Mouse (Mus musculus) C2C12 (cell line): ENCODE measurements at regions not wholly inside any gene's neighbourhood (a gene's known extent, or its start where the extent isn't known, plus 50 kb on each side); places are given as distances from the start of the nearest gene placed in this dataset.

Source experiments
- H3K27me3 ChIP-seq: one replicate; pipeline ENCODE4 v1.6.1; 2011; ENCODE audit not compliant: control insufficient read depth, insufficient read depth, insufficient read length
- H3K36me3 ChIP-seq: one replicate; pipeline ENCODE4 v1.6.1; 2011; ENCODE audit not compliant: control insufficient read depth, insufficient read depth
- H3K4me3 ChIP-seq: one replicate; pipeline ENCODE4 v1.5.1; 2011; ENCODE audit warnings: mild to moderate bottlenecking, control low read depth; ENCODE audit not compliant: poor library complexity, insufficient read depth, severe bottlenecking
- H3K79me2 ChIP-seq: one replicate; pipeline ENCODE4 v1.6.1; 2011; ENCODE audit not compliant: control insufficient read depth, insufficient read depth
- H3K79me3 ChIP-seq: one replicate; pipeline ENCODE4 v1.6.1; 2011; ENCODE audit warnings: low read depth, control low read depth
- H3ac ChIP-seq: one replicate; pipeline ENCODE3; 2011; ENCODE audit warnings: low read depth; ENCODE audit not compliant: control insufficient read depth, insufficient read length
- CEBPB ChIP-seq: IDR thresholded peaks from one replicate; pipeline ENCODE4 v1.6.1; 2011; ENCODE audit warnings: low read depth, mild to moderate bottlenecking, control low read depth, moderate library complexity
- CTCF ChIP-seq: IDR thresholded peaks from one replicate; pipeline ENCODE4 v1.5.1; 2011; ENCODE audit not compliant: control insufficient read depth, insufficient read depth, insufficient read length
- FOSL1 ChIP-seq: IDR thresholded peaks from one replicate; pipeline ENCODE4 v1.8.0; 2011; ENCODE audit warnings: mild to moderate bottlenecking, low read length; ENCODE audit not compliant: poor library complexity, insufficient read depth, severe bottlenecking
- MAX ChIP-seq: IDR thresholded peaks from one replicate; pipeline ENCODE4 v1.6.1; 2011; ENCODE audit warnings: mild to moderate bottlenecking, control low read depth
- MYOD1 ChIP-seq: IDR thresholded peaks from one replicate; pipeline ENCODE4 v1.6.1; 2011; ENCODE audit warnings: low read depth; ENCODE audit not compliant: control insufficient read depth, insufficient read length
- MYOG ChIP-seq: IDR thresholded peaks from one replicate; pipeline ENCODE4 v1.6.1; 2011; ENCODE audit not compliant: control insufficient read depth, insufficient read length; ENCODE audit errors: extremely low read depth
- USF1 ChIP-seq: IDR thresholded peaks from one replicate; pipeline ENCODE4 v1.6.1; 2011; ENCODE audit warnings: low read depth, mild to moderate bottlenecking, control low read depth, moderate library complexity

DNA sequence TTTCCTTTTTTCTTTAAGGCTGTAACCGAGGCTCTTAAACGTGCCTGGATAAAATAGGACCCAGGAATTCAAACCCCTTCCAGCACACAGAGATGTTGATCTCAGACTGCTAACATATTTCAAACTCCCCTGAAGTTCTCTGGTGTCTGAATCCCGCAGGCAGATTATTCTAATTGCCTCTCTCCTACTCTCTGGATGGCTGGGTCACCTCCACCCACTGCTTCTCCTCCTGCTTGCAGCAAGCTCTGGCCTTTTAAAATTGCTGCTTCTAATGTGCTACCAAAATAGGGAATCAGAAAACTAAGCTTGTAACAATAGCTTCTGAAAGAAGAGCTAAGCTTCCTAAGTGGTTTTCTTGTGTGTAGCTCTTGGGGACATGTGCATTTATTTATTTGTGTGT is 64.4 kb upstream of the Ldb2 start:
- TF ChIP-seq CEBPB (no peak), CTCF (no peak), MYOD1 (no peak), USF1 (no peak), MAX (no peak), MYOG (no peak), FOSL1 (no peak)
- Histone ChIP-seq H3K79me3 (no peaks in the 10 kb centered on the region), H3K27me3 (no peaks in the 10 kb centered on the region), H3K79me2 (no peaks in the 10 kb centered on the region), H3K36me3 (no peaks in the 10 kb centered on the region), H3K4me3 (no peak overlapping the region), H3ac (no peak overlapping the region)

GRCm38 (mm10) chr5:44863349-44863748 is 63.9 kb upstream of the Ldb2 start:
- Histone ChIP-seq H3ac (no peak overlapping the region), H3K27me3 (no peaks in the 10 kb centered on the region), H3K79me2 (no peaks in the 10 kb centered on the region), H3K36me3 (no peaks in the 10 kb centered on the region), H3K4me3 (no peak overlapping the region), H3K79me3 (no peaks in the 10 kb centered on the region)
- no peak for TF ChIP-seq CEBPB
- TF ChIP-seq MYOG, result no peak
- no peak for TF ChIP-seq MYOD1
- TF ChIP-seq MAX, result no peak
- TF ChIP-seq CTCF, result no peak
- TF ChIP-seq USF1, result no peak
- no peak for TF ChIP-seq FOSL1

GRCm38 (mm10) chr5:44854189-44854588 is 54.7 kb upstream of the Ldb2 start:
- no peaks in the 10 kb centered on the region for H3K27me3 ChIP-seq
- H3K79me3 ChIP-seq, result no peaks in the 10 kb centered on the region
- no peak overlapping the region for H3K4me3 ChIP-seq
- no peak overlapping the region for H3ac ChIP-seq
- H3K36me3 ChIP-seq, result no peaks in the 10 kb centered on the region
- TF ChIP-seq CEBPB (no peak), CTCF (no peak), MAX (no peak), FOSL1 (no peak), USF1 (no peak), MYOG (no peak), MYOD1 (no peak)
- no peaks in the 10 kb centered on the region for H3K79me2 ChIP-seq
